Mouse (Mus musculus) midbrain, embryonic 12.5 days (tissue): ENCODE data around the gene Gm45799. TPM values are rescaled to one million over a fixed set of nuclear protein-coding genes. Genes with fewer than 3 reads are reported as not detected.

Experiments used
- ATAC-seq: fragments of 200-750 bp; cut with Nextera tagmentation; 2 replicates; pipeline ENCODE4 v1.8.0; 2017; ENCODE audit warnings: low read depth, moderate TSS enrichment, moderate library complexity; ENCODE audit not compliant: low FRiP score
- H3K27ac ChIP-seq: fragments of 300-500 bp; sonication (generic); replicated peaks from 2 replicates; pipeline ENCODE4 v1.5.1; 2016; ENCODE audit warnings: mild to moderate bottlenecking
- H3K27me3 ChIP-seq: fragments of 300-500 bp; sonication (generic); 2 replicates; pipeline ENCODE4 v1.6.1; 2016; ENCODE audit warnings: mild to moderate bottlenecking
- H3K36me3 ChIP-seq: fragments of 300-500 bp; sonication (generic); 2 replicates; pipeline ENCODE4 v1.6.1; 2016
- H3K4me1 ChIP-seq: fragments of 300-500 bp; sonication (generic); 2 replicates; pipeline ENCODE4 v1.6.1; 2016
- H3K4me2 ChIP-seq: fragments of 300-500 bp; sonication (generic); replicated peaks from 2 replicates; pipeline ENCODE4 v1.6.1; 2016; ENCODE audit warnings: mild to moderate bottlenecking, moderate library complexity
- H3K4me3 ChIP-seq: fragments of 300-500 bp; sonication (generic); 2 replicates; pipeline ENCODE4 v1.5.1; 2016; ENCODE audit warnings: mild to moderate bottlenecking
- H3K9ac ChIP-seq: fragments of 300-500 bp; sonication (generic); replicated peaks from 2 replicates; pipeline ENCODE4 v1.6.1; 2016; ENCODE audit warnings: mild to moderate bottlenecking, moderate library complexity
- H3K9me3 ChIP-seq: fragments of 300-500 bp; sonication (generic); 2 replicates; pipeline ENCODE4 v1.6.1; 2016; ENCODE audit warnings: mild to moderate bottlenecking
- WGBS: fragments of 180-500 bp; shearing (Covaris S2); methylation state at CpG from one replicate; pipeline ENCODE4 v1.1.7; 2016; 5-methylcytosine and 5-hydroxymethylcytosine counted together
- polyA plus RNA-seq: library from polyadenylated mRNA; unstranded; fragments of >200 nt; fragmentation: Nextera tagmentation; extraction: Ambion mirVana; gene quantifications from 2 replicates; pipeline ENCODE4 v1.2.1, GENCODE M21; 2016

The Gm45799 gene
- 3.3 TPM in 2 replicates for polyA plus RNA-seq

DNA sequence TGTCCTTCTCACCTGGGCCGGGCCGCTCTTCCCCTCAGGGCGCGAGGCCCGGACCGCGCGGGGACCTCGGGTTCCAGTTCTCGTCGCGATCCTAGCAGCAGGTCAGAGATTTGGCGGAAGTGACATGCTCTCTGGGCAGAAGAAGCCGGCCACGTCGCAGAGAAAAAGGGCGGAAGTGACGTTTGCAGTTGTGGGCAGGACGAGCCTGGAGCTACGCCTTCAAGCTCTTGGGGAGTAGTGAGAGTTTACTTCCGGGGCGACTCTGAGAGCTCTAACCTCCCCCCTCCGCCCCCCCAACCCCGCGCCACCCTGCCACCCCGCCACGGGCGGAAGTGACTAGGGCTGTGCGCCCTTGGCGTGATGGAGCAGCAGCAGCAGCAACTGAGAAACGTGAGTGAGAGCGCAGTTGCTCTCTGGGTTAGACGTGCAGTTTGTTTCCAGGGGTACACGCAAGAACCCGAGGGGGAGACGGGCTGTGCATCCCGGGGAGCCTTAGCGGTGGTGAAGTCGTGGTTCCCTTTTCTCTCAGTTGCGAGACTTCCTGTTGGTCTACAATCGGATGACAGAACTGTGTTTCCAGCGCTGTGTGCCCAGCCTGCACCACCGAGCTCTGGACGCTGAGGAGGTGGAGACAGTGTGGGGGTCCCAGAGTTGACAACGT, at the start of gene Gm45799, which contains the start of gene Arfip2:
Gene Gm45799 (plus strand): TSS at position 320 of the 661 bp plus-strand sequence.
Gene Arfip2 (minus strand): TSS at position 184 of the 661 bp plus-strand sequence.
- peak within 1 kb of the TSS; percentile 89 for H3K4me2 ChIP-seq
- H3K27me3 ChIP-seq: peaks cover 9% of the 10 kb centered on the region; the same call in 1 of the 2 replicates
- under 1% methylated on average over 45 of the region's 45 CpGs for WGBS
- peak within 1 kb of the TSS; percentile 58 for H3K27ac ChIP-seq
- peaks cover 25% of the 10 kb centered on the region for H3K4me1 ChIP-seq
- H3K36me3 ChIP-seq: peaks cover 40% of the 10 kb centered on the region
- peak within 1 kb of the TSS; percentile 64 for H3K4me3 ChIP-seq
- peak within 1 kb of the TSS; percentile 80 for H3K9ac ChIP-seq
- peak; percentile 95 for ATAC-seq
- no peaks in the 10 kb centered on the region for H3K9me3 ChIP-seq

- Histone ChIP-seq H3K9me3 (0 out of 2 replicates have a peak, but pooled peaks cover 4% of the 10 kb centered on the region), H3K4me1 (no peaks in the 10 kb centered on the region), H3K4me2 (no peak overlapping the region), H3K27me3 (no peaks in the 10 kb centered on the region), H3K4me3 (no peak overlapping the region), H3K36me3 (no peaks in the 10 kb centered on the region), H3K9ac (no peak overlapping the region), H3K27ac (no peak overlapping the region)
- 35% methylated on average over 9 of the region's 9 CpGs for WGBS
- peak; percentile 66; the same call in 1 of the 2 replicates for ATAC-seq
Measured at GRCm38 (mm10) chr7:105602860-105603623, 37.3 kb upstream of the Gm45799 start.

- H3K27ac ChIP-seq: no peak overlapping the region
- no peak overlapping the region for H3K4me3 ChIP-seq
- 0 out of 2 replicates have a peak, but pooled peaks cover 4% of the 10 kb centered on the region for H3K9me3 ChIP-seq
- peaks cover 40% of the 10 kb centered on the region for H3K36me3 ChIP-seq
- no peak overlapping the region for H3K9ac ChIP-seq
- 88% methylated on average over 3 of the region's 3 CpGs for WGBS
- ATAC-seq: no peak
- H3K4me2 ChIP-seq: no peak overlapping the region
- H3K4me1 ChIP-seq: no peaks in the 10 kb centered on the region
- no peaks in the 10 kb centered on the region for H3K27me3 ChIP-seq
Measured at GRCm38 (mm10) chr7:105608467-105608866, 31.9 kb upstream of the Gm45799 start.

GRCm38 (mm10) chr7:105611767-105612166, 28.6 kb upstream of the Gm45799 start:
- Histone ChIP-seq H3K9ac (no peak overlapping the region), H3K27me3 (no peaks in the 10 kb centered on the region), H3K4me1 (no peaks in the 10 kb centered on the region), H3K27ac (no peak overlapping the region), H3K9me3 (no peaks in the 10 kb centered on the region), H3K4me3 (no peak overlapping the region), H3K36me3 (peaks cover 72% of the 10 kb centered on the region), H3K4me2 (no peak overlapping the region)
- ATAC-seq: no peak
- 100% methylated on average over 1 of the region's 1 CpGs for WGBS

GRCm38 (mm10) chr7:105614400-105614799, 26.0 kb upstream of the Gm45799 start:
- 90% methylated on average over 1 of the region's 1 CpGs for WGBS
- H3K4me2 ChIP-seq: no peak overlapping the region
- H3K36me3 ChIP-seq: peaks cover 98% of the 10 kb centered on the region

GRCm38 (mm10) chr7:105615720-105616119, 24.6 kb upstream of the Gm45799 start:
- Histone ChIP-seq H3K4me2 (no peak overlapping the region), H3K9ac (no peak overlapping the region), H3K27ac (no peak overlapping the region), H3K4me3 (no peak overlapping the region), H3K9me3 (no peaks in the 10 kb centered on the region), H3K4me1 (no peaks in the 10 kb centered on the region), H3K36me3 (peaks cover 97% of the 10 kb centered on the region), H3K27me3 (no peaks in the 10 kb centered on the region)
- no peak for ATAC-seq
- 89% methylated on average over 1 of the region's 1 CpGs for WGBS

More at GRCm38 (mm10) chr7:105614400-105614799, 26.0 kb upstream of the Gm45799 start:
- H3K9ac ChIP-seq: no peak overlapping the region
- H3K4me1 ChIP-seq: no peaks in the 10 kb centered on the region
- no peak overlapping the region for H3K27ac ChIP-seq
- ATAC-seq: no peak
- H3K9me3 ChIP-seq: no peaks in the 10 kb centered on the region
- H3K4me3 ChIP-seq: no peak overlapping the region
- no peaks in the 10 kb centered on the region for H3K27me3 ChIP-seq

DNA sequence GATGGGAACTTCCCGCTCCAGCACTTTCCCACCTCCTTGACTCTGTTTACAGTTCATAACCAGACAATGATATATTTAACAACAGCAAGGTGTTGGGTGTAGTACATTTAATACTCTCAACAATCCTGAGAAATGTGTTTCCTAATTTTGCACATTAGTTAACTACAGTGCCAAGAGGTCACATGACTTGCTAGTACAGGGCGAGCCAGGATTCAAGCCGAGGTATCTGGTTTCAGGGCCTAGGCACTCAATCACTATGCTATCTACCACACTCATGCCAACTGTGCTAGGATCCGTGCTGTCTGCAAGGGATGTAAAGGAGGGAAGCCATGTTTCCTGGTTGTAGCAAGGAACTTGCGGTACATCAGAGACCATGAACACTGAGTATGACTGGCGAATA, 23.8 kb upstream of the Gm45799 start:
- Histone ChIP-seq H3K9me3 (no peaks in the 10 kb centered on the region), H3K4me2 (no peak overlapping the region), H3K27me3 (no peaks in the 10 kb centered on the region), H3K4me1 (no peaks in the 10 kb centered on the region), H3K27ac (no peak overlapping the region), H3K4me3 (no peak overlapping the region), H3K36me3 (peaks cover 96% of the 10 kb centered on the region), H3K9ac (no peak overlapping the region)
- WGBS: 89% methylated on average over 6 of the region's 6 CpGs
- no peak for ATAC-seq

DNA sequence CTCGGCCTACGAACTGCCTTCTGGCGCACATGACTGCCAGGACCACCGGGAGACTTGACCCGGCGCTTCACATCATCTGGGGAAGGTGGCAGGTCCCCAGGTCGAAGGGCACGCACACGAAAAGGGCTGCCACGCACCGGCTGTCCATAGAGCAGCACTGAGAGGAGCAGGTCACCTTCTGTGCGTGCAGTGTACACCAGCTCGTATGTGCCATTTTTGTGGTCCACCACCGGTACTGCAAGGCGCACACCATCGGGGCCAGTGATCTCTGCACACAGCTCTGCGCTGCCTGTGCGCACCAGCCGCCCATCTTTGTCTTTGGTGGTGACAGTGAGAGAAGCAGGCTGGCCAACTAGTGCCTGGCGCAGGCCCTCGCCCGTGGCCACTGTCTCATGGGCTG, 22.5 kb upstream of the Gm45799 start:
- H3K4me1 ChIP-seq: no peaks in the 10 kb centered on the region
- H3K27me3 ChIP-seq: no peaks in the 10 kb centered on the region
- H3K9me3 ChIP-seq: no peaks in the 10 kb centered on the region
- H3K4me2 ChIP-seq: no peak overlapping the region
- no peak overlapping the region for H3K27ac ChIP-seq
- peaks cover 95% of the 10 kb centered on the region for H3K36me3 ChIP-seq
- 97% methylated on average over 22 of the region's 22 CpGs for WGBS
- ATAC-seq: no peak
- H3K9ac ChIP-seq: no peak overlapping the region
- no peak overlapping the region for H3K4me3 ChIP-seq

DNA sequence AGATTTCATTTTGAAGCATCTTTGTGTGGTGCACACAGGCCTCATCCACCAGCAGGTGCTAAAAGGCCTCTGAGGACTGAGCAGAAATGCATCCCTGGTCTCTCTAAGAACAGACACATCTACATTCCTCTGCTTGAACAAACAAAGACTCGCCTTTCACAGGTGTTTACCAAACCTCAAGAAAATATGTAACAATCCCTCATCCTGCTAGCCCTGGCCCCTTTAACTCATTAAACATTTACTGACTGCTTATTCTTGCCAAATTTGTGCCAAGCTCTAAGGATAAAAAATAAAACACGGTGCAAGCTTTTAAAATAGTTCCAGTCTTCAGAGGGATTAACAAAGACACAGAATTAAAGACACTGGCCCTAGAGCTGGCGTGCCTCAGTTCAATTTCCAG, 20.7 kb upstream of the Gm45799 start:
- Histone ChIP-seq H3K9ac (no peak overlapping the region), H3K27me3 (no peaks in the 10 kb centered on the region), H3K9me3 (no peaks in the 10 kb centered on the region), H3K36me3 (peaks cover 95% of the 10 kb centered on the region), H3K27ac (no peak overlapping the region), H3K4me2 (no peak overlapping the region), H3K4me3 (no peak overlapping the region), H3K4me1 (no peaks in the 10 kb centered on the region)
- WGBS: 61% methylated on average over 3 of the region's 3 CpGs
- ATAC-seq: no peak

GRCm38 (mm10) chr7:105621053-105621452, 19.3 kb upstream of the Gm45799 start:
- Histone ChIP-seq H3K9ac (no peak overlapping the region), H3K9me3 (no peaks in the 10 kb centered on the region), H3K4me1 (no peaks in the 10 kb centered on the region), H3K27ac (no peak overlapping the region), H3K4me2 (no peak overlapping the region), H3K27me3 (no peaks in the 10 kb centered on the region), H3K36me3 (peaks cover 90% of the 10 kb centered on the region), H3K4me3 (no peak overlapping the region)
- ATAC-seq: no peak
- WGBS: 86% methylated on average over 4 of the region's 4 CpGs

- ATAC-seq: no peak
- Histone ChIP-seq H3K27ac (no peak overlapping the region), H3K27me3 (no peaks in the 10 kb centered on the region), H3K4me3 (no peak overlapping the region), H3K4me1 (no peaks in the 10 kb centered on the region), H3K9ac (no peak overlapping the region), H3K36me3 (peaks cover 83% of the 10 kb centered on the region), H3K9me3 (no peaks in the 10 kb centered on the region), H3K4me2 (no peak overlapping the region)
- WGBS: 83% methylated on average over 8 of the region's 8 CpGs
Measured at GRCm38 (mm10) chr7:105621646-105622292, 18.6 kb upstream of the Gm45799 start.

DNA sequence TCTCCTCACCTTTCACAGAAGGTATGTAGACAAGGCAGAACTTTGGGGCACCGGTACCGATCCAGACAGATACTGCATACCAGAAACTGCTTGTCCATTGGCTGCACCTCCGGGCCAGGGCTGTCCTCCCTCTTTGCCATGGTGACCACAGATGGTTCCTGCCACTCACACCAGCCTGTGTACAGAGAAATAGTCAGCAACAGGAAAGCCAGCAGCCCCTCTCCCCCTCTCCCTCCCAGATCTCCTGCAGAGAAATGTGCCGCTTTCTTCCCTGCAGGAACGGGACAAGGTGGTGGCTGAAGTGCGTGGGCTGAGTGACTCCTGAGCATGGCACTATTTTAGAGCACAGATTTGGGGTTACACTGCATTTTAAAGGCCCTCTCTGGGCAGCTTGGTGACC, 15.0 kb upstream of the Gm45799 start:
- H3K9me3 ChIP-seq: no peaks in the 10 kb centered on the region
- ATAC-seq: no peak
- H3K4me1 ChIP-seq: peaks cover 20% of the 10 kb centered on the region
- WGBS: 78% methylated on average over 6 of the region's 6 CpGs
- H3K36me3 ChIP-seq: peaks cover 48% of the 10 kb centered on the region
- H3K27ac ChIP-seq: no peak overlapping the region
- no peak overlapping the region for H3K4me3 ChIP-seq
- H3K27me3 ChIP-seq: no peaks in the 10 kb centered on the region
- no peak overlapping the region for H3K4me2 ChIP-seq
- H3K9ac ChIP-seq: no peak overlapping the region
